Mouse (Mus musculus) 3134 (cell line): ENCODE data around the gene Ebpl.

Source experiments
- DNase-seq: peaks from one replicate; pipeline ENCODE4 v3.0.0-alpha.2; 2011; ENCODE audit warnings: low spot score; ENCODE audit not compliant: insufficient read length; ENCODE audit errors: extremely low read depth

Ebpl gene

GRCm38 (mm10) chr14:61360131-61360980 is at the start of gene Ebpl:
Gene Ebpl, minus strand, starts transcription at chr14:61360439.
- DNase-seq = peak; percentile 99

DNA sequence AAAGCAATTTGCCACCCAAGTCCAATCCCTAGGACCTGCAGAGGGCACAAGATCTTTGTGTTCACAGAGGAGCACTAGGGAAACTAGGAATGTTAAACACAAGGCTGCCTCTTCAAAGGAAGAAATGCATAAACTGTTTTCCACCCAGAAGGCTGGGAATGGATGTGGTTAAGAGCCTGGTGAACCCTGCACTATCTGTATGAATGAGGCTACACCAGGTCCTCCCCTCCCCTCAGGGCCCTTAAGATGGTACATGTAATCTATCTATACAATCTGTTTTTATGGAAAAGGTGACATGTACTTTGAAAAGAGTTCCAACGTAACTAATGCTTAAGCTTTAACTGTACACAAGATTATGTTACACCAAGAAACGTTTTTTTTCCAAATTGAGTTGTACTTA is 49.8 kb upstream of the Ebpl start:
- DNase-seq = no peak

DNA sequence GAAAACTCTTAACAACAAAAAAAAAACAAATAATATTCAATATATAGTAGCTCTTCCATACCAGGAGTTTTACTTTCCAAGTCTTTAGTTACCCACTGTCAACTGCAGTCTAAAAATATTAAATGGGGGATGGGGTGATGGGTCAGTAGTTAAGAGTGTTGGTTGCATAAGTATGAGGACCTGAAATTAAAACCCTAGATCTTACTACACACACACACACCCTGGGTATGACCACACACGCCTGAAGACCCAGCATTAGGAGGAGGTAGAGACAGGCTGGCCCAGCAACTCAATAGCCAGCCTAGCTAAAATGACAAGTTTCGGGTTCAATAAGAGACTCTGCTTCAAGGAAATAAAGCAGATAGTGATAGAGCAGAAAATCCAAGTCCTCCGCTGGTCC is 46.8 kb upstream of the Ebpl start:
- no peak for DNase-seq

DNA sequence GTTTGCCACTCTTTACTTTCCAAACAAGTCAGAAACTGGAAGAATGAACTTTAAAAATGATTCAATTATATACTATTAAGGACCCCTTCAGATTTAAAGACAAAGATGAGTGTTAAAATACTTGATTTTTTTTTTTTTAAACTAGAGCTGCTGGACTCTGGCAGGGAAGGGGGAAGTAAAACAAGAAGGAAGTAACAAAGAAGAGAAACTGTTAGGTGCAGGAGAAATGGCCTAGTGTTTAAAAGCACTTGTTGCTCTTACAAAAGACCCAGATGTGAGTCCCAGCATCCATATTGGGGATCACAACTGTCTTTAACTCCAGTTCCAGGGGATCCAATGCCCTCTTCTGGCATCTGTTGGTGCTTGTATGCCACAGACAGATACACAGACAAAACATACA is 45.5 kb upstream of the Ebpl start:
- DNase-seq = no peak

GRCm38 (mm10) chr14:61404941-61405340 is 44.7 kb upstream of the Ebpl start:
- no peak for DNase-seq

- no peak for DNase-seq
Observed at GRCm38 (mm10) chr14:61394745-61395144, 34.5 kb upstream of the Ebpl start.

GRCm38 (mm10) chr14:61390586-61390985 is 30.3 kb upstream of the Ebpl start:
- no peak for DNase-seq

GRCm38 (mm10) chr14:61367290-61367689 is 7.1 kb upstream of the Ebpl start:
- no peak for DNase-seq

- no peak for DNase-seq
Observed at GRCm38 (mm10) chr14:61364656-61365055, 4.4 kb upstream of the Ebpl start.

DNA sequence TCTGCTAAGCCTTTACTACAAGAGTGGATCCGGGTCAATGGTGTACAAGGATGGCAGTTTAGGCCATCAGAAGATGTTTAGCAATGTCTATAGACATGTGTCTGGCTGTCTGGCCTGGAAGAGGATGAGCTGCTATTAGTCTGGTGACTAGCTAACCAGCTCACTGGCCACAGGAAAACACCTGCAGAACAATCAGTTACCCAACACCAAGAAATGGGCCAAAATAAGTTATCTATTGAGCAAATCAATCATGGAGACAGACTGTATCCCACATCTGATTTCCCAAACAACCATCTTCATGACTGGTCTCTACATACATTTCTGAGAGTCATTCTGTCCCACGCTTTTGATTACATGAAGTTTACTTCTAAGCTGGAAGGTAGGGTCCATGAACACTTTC is 3.5 kb upstream of the Ebpl start:
- no peak for DNase-seq

DNA sequence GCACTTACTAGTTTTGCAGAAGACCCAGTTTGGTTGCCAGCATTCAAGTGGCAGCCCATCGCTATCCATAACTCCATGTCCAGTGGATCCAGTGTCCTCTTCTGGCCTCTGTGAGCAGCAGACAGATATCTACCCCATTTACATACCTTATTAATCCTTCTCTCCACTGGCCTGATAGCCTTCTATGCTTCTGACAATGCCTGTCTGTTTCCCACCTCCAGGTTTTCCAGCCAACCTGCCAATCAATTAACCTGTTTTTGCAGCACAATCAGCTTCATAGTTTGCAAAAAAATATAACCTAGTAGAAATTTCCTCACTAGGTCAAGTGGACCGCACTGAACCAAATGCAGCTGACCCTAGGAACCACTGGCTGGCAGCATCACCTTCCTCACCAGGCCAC is 2.0 kb upstream of the Ebpl start:
- DNase-seq = no peak

GRCm38 (mm10) chr14:61360981-61361511 is 807 bp upstream of the Ebpl start:
- no peak for DNase-seq

DNA sequence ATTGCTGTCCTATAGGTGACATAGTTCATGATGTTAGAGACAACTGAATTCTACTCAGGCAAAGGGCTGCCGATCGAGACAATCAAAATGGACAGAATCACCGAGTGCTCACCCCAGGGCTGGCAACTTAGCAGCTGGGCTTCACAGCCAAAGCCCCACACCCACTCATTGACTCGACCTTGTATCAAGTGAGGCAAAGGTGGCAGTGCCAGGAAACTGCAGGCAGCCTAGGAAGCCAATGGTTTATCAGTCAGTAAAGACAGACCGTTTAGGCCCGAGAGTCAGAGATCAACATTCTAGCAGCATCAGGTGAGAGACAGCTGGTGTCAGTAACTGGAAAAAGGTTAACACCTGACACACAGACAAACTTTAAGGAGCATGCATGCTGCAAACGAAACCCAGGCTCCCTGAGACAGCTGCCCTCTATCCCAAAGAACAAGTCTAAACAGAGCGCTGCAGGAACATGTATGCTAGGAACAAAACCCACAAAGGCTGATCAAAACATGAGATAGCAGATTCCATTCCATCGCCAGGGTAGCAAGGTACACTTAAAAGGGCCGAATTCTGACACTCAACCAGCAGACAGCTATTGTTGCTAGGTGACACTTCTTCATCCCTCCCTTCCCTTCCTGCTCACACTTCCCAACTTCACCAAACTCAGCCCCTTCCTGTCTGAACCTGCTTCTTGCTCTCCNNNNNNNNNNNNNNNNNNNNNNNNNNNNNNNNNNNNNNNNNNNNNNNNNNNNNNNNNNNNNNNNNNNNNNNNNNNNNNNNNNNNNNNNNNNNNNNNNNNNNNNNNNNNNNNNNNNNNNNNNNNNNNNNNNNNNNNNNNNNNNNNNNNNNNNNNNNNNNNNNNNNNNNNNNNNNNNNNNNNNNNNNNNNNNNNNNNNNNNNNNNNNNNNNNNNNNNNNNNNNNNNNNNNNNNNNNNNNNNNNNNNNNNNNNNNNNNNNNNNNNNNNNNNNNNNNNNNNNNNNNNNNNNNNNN is 5.7 kb downstream of the Ebpl start:
- DNase-seq = no peak

GRCm38 (mm10) chr14:61350808-61351207 is 9.4 kb downstream of the Ebpl start:
- DNase-seq = no peak

DNA sequence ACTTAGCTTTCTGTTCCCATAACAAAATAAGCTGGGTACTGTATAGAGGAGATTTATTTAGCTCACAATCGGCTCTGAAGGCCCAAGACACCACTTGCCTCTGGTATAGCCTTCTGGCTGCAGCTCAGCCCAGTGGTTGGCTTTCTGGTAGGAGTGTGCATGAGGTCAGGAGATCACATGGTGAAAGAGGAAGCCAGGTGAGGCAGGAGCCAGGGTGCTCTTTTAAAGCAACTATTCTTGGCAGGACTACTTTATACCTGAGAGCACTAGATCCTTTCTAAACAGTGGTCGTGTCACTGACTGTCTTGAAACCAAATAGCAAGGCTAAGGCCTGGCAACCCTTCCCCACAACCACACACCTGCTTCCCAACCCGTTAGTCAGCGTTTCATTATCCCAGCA is 10.4 kb downstream of the Ebpl start:
- no peak for DNase-seq

- no peak for DNase-seq
Observed at GRCm38 (mm10) chr14:61346827-61347698, 13.2 kb downstream of the Ebpl start.

DNA sequence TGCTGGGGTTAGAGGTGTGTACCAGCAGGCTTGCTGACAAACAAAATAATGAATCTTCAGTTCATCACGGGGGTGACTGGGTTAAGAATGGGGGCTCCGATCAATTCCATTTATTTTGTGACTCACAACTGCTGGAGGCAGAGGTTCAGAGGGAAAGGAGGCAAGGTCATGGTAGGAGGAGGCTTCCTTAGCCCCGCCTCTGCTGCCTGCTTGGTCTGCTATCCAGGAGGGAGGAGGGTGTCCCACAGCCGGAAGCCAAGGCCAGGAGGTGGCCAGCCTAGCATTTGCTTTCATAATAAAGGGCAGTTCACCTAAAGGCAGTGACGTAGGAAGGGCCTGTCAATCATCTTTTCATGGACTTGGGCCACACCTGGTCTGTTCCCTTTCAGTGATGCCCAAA is 15.6 kb downstream of the Ebpl start:
- no peak for DNase-seq

DNA sequence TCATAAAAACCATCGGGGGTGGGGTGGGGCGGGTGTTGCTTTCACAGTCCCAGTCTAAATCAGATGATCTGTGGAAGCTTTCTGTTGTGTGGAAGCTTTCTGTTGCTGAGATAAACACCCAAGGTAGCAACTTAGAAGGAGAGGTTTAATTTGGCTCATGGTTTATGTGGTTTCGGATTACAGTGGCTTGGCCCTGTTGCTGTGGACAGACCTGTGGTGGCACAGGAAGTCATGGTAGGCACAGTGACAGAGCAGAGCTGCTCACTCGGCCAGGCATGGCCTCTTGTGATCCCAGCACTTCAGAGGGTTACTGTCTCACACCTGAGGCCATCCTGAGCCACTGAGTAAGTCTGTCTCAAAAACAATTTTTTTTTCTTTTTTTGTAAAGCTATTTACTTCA is 20.9 kb downstream of the Ebpl start:
- peak; percentile 22 for DNase-seq

GRCm38 (mm10) chr14:61330996-61331561 is 29.2 kb downstream of the Ebpl start:
- peak; percentile 63 for DNase-seq

DNA sequence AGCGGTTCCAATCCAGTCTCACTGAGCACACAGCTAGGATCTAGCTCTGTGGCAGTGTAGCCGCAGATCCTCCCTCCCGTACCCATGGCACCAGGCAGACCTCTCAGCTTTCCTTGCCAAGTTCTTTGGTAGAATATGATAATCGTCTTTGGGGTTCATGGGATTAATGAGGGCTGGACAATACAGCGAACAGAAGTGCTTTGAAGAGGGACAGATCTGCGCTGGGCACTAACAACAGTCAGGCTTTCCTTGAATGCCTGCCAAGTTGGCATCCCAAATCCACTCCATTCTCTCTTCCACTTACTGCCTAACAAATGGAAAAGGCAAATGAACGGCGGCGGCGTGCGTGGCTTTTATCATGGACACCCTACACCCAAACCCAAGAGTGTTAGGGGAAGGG is 29.6 kb downstream of the Ebpl start:
- no peak for DNase-seq
